Mouse (Mus musculus): ENCODE data around the gene A930009A15Rik. TPM values are rescaled to one million over a fixed set of nuclear protein-coding genes. Genes with fewer than 3 reads are reported as not detected.
A peak's percentile ranks its signal among the peaks of the same experiment; 100 is the strongest.

Gene A930009A15Rik
- polyA plus RNA-seq, 1 experiment from 2014 or later = not detected

- Histone ChIP-seq H3K27ac (no peak overlapping the region), H3K9me3 (no peaks in the 10 kb centered on the region), H3K36me3 (no peaks in the 10 kb centered on the region), H3K4me2 (replicated peaks) (peak overlapping the region; percentile 16; the same call in 1 of the 2 replicates), H3K4me1 (peaks cover 15% of the 10 kb centered on the region), H3K27me3 (no peaks in the 10 kb centered on the region), H3K4me3 (no peak overlapping the region), H3K9ac (no peak overlapping the region)
- WGBS = 35% methylated on average over 15 of the region's 15 CpGs
- ATAC-seq (ENCODE audit: low FRiP score, low read depth) = peak; percentile 57; the same call in 1 of the 2 replicates
These were observed 54.3 kb downstream of the A930009A15Rik start for GRCm38 (mm10) chr10:115623956-115624671.

- no peak overlapping the region for H3K4me3 ChIP-seq
- no peak overlapping the region for H3K27ac ChIP-seq
- 56% methylated on average over 2 of the region's 2 CpGs for whole genome bisulfite sequencing
- H3K36me3 ChIP-seq = no peaks in the 10 kb centered on the region
- H3K27me3 ChIP-seq = no peaks in the 10 kb centered on the region
- no peaks in the 10 kb centered on the region for H3K9me3 ChIP-seq
- no peak overlapping the region for H3K9ac ChIP-seq
- H3K4me2 ChIP-seq (replicated peaks) = no peak overlapping the region
- H3K4me1 ChIP-seq = peaks cover 15% of the 10 kb centered on the region
- no peak for ATAC-seq (ENCODE audit: low FRiP score, low read depth)
These were observed 55.2 kb downstream of the A930009A15Rik start for GRCm38 (mm10) chr10:115624957-115625356.

- Histone ChIP-seq H3K4me3 (no peak overlapping the region), H3K36me3 (no peaks in the 10 kb centered on the region), H3K27ac (no peak overlapping the region), H3K9me3 (no peaks in the 10 kb centered on the region), H3K27me3 (no peaks in the 10 kb centered on the region), H3K4me2 (replicated peaks) (no peak overlapping the region), H3K9ac (no peak overlapping the region), H3K4me1 (peaks cover 15% of the 10 kb centered on the region)
- ATAC-seq (ENCODE audit: low FRiP score, low read depth) = no peak
- WGBS = 57% methylated on average over 6 of the region's 6 CpGs
These were observed 56.9 kb downstream of the A930009A15Rik start for GRCm38 (mm10) chr10:115626678-115627077.

Other genes starting within 250 kb of the A930009A15Rik start
- gene Tmem19, start 207.5 kb upstream of the A930009A15Rik start, polyA plus RNA-seq (2015; fragmentation: Nextera tagmentation; extraction: Ambion mirVana) = 25.3 and 27.7 TPM in 2 replicates
- 26.7 and 29.7 TPM in 2 replicates for gene Thap2, start 185.5 kb upstream of the A930009A15Rik start, polyA plus RNA-seq (2015; fragmentation: Nextera tagmentation; extraction: Ambion mirVana)
- 22.2 and 22.6 TPM in 2 replicates for gene Zfc3h1, start 185.0 kb upstream of the A930009A15Rik start, polyA plus RNA-seq (2015; fragmentation: Nextera tagmentation; extraction: Ambion mirVana)
- gene Lgr5, start 17.8 kb downstream of the A930009A15Rik start, polyA plus RNA-seq (2015; fragmentation: Nextera tagmentation; extraction: Ambion mirVana) = 9.1 and 10.1 TPM in 2 replicates
- 2.0 and 2.8 TPM in 2 replicates for gene Tspan8, start 246.8 kb downstream of the A930009A15Rik start, polyA plus RNA-seq (2015; fragmentation: Nextera tagmentation; extraction: Ambion mirVana)

All from limb, embryonic 13.5 days (tissue).